Mouse (Mus musculus) cerebellum, postnatal 36 days (tissue): Measurements from ENCODE around the gene Cyp2j5.
"Not testable (repeated sequence)": the region's sequence is repeated elsewhere in the genome, so short reads cannot be mapped to it uniquely, and the experiment has no call there.

Experiments used
- DNase-seq, 2 experiments: peaks; one replicate each; pipeline ENCODE4 v3.0.0; 2021 to 2022; ENCODE audit warnings: mixed read lengths in 2 of 2

Gene Cyp2j5

DNA sequence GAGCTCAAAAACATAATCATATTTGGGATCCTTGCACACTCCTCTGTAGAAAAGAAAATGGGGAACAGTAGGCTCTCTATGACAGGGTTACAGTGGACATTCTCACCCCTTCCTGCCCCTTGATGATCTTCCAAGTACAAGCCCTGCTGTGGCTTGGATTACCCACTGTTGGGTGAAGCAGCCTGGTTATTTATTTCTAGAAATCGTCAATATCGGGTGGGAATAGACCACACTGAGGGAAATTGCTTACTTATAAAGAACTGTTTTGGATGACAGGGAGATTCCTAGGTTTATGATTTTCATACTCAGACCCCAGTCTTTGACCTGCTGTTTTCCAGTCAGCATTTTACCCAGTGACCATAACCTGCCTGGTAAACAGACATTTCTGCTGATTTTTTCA is at the start of gene Cyp2j5:
TSS of gene Cyp2j5 (minus strand) at position 164 of the 400 bp plus-strand sequence.
- no peak for DNase-seq

DNA sequence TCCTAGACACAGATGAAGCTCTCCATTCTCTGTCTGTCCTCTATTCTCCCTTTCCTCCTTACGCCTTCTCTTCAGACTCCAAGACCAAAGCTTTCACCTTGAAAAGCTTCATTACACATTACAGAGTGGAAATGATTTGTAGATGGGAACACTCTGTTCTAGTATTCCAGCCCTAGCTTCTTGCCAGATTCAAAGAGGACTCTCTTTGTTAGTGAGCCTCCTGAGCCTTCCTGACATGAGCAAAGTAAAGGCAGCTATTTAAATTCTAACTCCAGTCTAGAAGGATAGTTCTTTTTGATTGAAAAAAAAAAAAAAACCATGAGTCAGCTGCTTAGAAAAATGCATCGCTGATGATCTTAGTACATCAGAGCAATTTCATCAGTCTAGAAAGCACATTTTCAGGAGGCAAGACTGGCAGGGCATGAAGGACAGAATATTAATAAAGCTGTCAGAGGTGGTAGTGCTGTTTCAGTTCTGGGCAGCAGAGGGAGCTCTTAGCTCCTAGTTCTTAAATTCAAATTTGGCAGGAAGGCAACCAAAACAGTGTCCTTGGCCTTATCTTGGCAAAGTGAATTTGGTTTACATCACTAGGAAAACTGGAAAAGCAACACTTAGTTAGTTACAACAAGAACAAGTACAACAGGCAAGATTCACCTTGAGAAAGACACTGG is 41.5 kb upstream of the Cyp2j5 start:
- peak; percentile 59 to 71 for DNase-seq

- DNase-seq, result no peak
These were observed 34.2 kb upstream of the Cyp2j5 start for GRCm38 (mm10) chr4:96698218-96698561.

DNA sequence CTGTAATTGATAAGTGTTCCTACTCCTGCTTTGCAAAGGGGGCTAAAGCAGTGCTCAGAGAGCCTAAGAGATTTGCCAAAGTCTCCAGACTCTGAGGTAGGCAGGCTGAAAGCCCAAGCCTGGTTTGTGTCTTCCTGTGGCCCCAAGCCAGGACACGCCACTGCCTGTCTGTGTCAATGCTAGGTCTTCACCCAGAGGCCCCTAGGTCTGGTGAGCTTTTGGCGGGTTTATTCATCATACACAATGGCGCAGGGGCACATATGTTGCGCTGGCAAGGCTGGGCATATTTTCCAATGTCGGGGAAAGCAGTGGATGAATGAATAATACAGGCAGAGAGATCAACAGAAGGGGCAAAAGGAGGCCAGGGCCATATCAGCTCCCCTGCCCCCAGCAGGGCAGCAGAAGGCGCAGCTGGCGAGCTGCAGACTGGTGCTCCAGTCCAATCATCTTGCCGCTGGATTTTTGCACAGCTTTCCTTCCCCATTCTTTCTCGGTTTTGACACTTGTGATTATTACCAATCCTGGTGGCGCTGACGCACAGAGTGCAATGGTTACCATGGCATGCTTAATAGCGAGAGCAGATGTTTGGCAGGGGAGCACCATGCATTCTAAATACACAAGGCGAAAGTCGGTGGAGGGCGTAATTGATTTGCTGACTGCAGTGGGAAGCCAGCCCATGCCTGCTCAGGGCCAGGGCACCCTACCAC is 33.7 kb upstream of the Cyp2j5 start:
- no peak for DNase-seq

DNA sequence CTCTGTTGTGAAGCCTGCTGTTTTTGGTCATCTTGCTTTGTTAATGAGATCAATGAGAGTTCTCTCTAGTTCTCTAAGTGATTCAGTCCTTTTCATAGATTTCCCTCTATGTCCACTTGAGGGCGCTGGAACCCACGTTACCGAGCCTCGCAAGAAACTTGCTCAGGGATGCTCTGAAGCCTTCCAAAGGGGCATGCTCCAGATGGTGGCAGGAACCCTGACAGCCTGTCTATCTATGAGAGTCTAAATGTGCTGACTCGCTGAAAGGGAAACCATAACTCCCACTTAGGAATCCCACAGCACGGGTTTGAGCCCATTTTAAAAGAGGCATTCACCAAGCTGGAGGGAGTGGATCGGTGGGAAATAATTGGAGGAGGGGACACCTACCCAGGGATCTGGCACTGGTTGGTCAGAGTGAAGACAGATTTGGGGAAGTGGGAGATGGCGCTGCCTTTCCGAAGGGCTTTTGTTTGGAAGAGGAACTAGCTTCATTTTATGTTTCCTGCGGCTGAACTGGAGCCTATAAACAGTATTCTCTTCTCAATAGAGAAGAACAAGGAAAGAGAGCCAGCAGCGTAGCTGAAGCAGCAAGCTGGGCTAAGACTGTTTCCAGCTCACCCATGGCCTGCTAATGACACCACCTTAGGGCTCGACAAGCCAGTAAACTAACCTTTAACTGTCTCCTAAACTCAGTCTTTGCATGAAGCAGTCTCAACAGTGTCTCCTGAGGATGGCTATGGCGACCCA is 32.8 kb upstream of the Cyp2j5 start:
- DNase-seq, result peak; percentile 70 to 74

GRCm38 (mm10) chr4:96687358-96687803 is 23.4 kb upstream of the Cyp2j5 start:
- DNase-seq, result no peak

- no peak for DNase-seq
These were observed 19.5 kb upstream of the Cyp2j5 start for GRCm38 (mm10) chr4:96683474-96683873.

- no peak for DNase-seq
These were observed 17.0 kb upstream of the Cyp2j5 start for GRCm38 (mm10) chr4:96680966-96681365.

DNA sequence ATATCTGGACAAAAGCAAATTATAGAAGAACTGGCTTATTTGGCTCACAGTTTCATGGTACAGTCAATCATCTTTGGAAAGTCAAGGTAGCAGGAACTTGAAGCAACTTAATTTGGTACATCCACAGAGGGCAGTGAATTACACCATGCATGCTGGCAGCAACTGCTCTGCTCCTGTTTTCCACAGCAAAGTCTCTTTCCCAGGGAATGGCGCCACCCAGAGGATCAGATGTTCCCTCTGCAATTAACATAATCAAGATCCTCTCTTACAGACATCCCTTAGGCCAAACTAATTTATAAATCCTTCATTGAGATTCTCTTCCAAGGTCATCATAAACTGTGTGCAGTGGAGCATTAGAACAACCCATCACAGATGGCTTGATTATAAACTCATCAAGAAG is 16.3 kb upstream of the Cyp2j5 start:
- DNase-seq, result peak in 1 of 2 experiments; percentile 4

DNA sequence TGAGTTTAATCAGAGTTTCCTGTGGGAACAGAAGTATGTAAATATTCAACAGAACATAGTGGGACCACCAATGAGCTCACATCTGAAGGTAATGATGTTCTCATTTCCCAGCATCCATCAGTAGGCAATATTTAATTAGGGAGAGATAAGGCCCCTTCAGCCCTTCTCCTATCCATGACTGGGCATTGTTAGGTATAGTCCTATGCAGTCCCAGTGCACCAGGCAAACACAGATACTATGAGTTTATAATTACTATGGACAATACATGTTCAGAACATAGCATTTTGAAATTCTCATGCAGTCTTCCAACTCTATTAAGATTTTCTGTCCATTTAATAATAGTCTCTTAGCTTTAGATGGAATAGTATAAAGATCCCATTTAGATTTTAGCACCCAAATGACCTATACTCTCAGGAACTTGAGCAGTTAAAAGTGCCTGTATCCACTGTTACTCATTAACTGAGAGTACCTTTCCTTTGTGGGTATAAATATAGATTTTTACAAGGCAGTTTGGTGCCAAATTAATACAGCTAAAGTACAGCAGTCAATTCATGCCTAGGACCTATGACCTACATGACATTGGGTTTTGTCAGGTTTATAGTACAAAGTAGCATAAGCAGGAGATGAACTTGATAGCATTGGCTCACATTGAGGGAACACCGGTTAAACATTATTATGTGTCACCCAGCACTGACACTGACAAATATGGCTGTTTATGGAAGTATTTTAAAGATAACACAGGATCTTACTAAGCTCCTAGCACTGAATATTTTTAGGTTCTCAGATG is 907 bp upstream of the Cyp2j5 start:
- DNase-seq, result no peak

GRCm38 (mm10) chr4:96635455-96635854 is 28.5 kb downstream of the Cyp2j5 start:
- no peak for DNase-seq

DNA sequence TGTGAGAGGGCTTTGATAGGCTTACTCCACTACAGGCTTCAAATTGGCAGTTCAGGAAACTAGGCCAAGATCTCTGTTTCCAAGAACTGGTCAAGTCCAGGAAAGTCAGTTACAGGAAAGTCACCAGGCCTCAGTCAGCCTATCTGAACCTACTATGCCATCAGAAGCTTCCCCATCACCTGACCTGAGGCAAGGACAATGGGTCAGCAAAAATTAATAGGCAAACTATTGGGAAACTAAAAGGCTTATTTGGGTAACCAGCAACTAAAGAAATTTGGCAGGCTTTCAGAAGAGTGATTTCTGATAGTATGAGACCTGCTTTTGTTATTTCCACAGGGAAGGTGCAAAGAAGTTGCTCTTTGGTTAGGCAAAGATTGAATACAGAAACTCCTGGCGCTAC is 41.5 kb downstream of the Cyp2j5 start:
- DNase-seq, result no peak

DNA sequence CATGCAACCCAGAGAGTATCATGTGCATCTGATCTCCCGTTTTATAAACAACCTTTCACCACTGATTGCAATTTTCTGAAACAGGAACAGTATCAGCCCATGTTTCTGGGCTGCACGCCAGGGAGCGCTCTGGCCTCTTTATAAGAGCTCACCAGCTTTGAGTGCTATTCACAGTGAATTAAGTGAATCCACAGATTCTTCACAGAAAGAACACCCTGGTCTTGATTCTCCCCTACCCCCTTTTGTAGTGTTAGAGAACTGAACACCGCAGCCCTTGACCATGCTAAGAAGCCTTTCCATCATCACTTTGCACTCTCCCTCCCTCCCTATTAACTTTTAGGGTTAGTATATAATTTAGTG is 72.2 kb downstream of the Cyp2j5 start:
- DNase-seq, result peak; percentile 44 to 58

GRCm38 (mm10) chr4:96590911-96591790 is 72.8 kb downstream of the Cyp2j5 start, which contains the start of gene Cyp2j9:
Cyp2j9 (minus strand) TSS chr4:96591578.
- DNase-seq, result peak; percentile 44

DNA sequence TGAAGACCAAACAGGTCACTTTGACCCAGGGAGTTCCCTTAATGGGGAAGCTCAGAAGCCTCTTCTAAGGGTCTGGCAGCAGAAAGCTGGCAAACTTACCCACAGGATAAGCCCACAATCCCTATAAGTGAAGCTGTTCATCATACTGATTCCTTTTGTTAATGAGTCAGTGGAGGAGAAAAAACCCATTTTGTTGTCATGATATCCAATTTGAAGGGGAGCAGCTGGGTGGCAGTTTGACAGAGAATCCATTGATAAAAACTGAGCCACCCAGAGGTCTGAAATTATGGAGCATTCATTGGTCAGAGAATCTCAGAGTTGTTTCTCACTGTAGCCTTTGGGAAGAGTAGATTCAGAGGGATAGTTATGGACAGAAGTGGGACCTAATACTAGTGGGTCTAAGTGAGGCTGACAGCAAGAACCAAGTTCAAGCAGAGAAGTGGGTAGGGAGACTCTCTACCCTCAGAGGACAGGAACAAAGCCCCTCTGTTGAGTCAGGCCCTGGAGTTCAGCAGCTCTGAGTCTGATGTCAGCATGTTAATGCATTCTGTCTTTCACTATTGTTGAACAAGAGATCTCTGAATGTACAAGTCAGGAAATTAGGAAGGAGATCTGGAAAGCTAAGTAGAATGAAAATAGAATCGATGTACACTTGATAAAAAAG is 82.4 kb downstream of the Cyp2j5 start:
- no peak for DNase-seq

DNA sequence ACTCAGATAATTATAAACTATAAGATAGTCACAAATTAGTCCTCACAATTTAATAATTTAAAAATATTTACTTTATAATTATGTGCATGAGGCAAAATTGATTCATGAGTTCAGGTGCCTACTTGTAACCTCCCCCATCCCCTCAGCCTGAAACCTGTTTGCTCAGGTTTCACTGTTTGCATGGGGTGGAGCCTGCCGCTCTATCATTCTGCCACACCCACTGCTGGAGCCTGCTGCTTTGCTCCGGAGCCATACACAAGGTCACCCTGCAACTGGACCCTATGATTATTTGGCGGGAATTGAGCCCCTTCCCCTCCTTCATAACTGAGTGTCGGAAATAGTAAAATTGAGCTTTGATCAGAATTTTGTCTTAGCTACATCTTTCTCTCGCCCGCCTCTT is 83.6 kb downstream of the Cyp2j5 start:
- not testable (repeated sequence) for DNase-seq
